Mouse (Mus musculus): ENCODE results near the gene Atg4d. TPM values are rescaled to one million over a fixed set of nuclear protein-coding genes. Genes with fewer than 3 reads are reported as not detected.
"Not testable (repeated sequence)": the region's sequence is repeated elsewhere in the genome, so short reads cannot be mapped to it uniquely, and the experiment has no call there.

The Atg4d gene
- total RNA-seq, 1 experiment from 2014 or later = 5.6 TPM

GRCm38 (mm10) chr9:21264272-21264999 is 657 bp upstream of the Atg4d start:
- ATAC-seq (replicated peaks in 1 of 2; ENCODE audit: insufficient read depth in 1 of 2, low FRiP score in 2 of 2, low TSS enrichment in 1 of 2, low read depth in 1 of 2, poor library complexity in 2 of 2, severe bottlenecking in 2 of 2) = no peak; a peak in 2 of 4 replicates

- no peak for ATAC-seq (replicated peaks in 1 of 2; ENCODE audit: insufficient read depth in 1 of 2, low FRiP score in 2 of 2, low TSS enrichment in 1 of 2, low read depth in 1 of 2, poor library complexity in 2 of 2, severe bottlenecking in 2 of 2)
Measured at GRCm38 (mm10) chr9:21265611-21266010, 518 bp downstream of the Atg4d start.

GRCm38 (mm10) chr9:21266889-21267288 is 1.8 kb downstream of the Atg4d start:
- ATAC-seq (replicated peaks in 1 of 2; ENCODE audit: insufficient read depth in 1 of 2, low FRiP score in 2 of 2, low TSS enrichment in 1 of 2, low read depth in 1 of 2, poor library complexity in 2 of 2, severe bottlenecking in 2 of 2) = no peak

GRCm38 (mm10) chr9:21268305-21268704 is 3.2 kb downstream of the Atg4d start:
- ATAC-seq (replicated peaks in 1 of 2; ENCODE audit: insufficient read depth in 1 of 2, low FRiP score in 2 of 2, low TSS enrichment in 1 of 2, low read depth in 1 of 2, poor library complexity in 2 of 2, severe bottlenecking in 2 of 2) = no peak

- not testable (repeated sequence) for ATAC-seq (replicated peaks in 1 of 2; ENCODE audit: insufficient read depth in 1 of 2, low FRiP score in 2 of 2, low TSS enrichment in 1 of 2, low read depth in 1 of 2, poor library complexity in 2 of 2, severe bottlenecking in 2 of 2)
Measured at GRCm38 (mm10) chr9:21269590-21269989, 4.5 kb downstream of the Atg4d start.

- no peak for ATAC-seq (replicated peaks in 1 of 2; ENCODE audit: insufficient read depth in 1 of 2, low FRiP score in 2 of 2, low TSS enrichment in 1 of 2, low read depth in 1 of 2, poor library complexity in 2 of 2, severe bottlenecking in 2 of 2)
Measured at GRCm38 (mm10) chr9:21272391-21272790, 7.3 kb downstream of the Atg4d start.

GRCm38 (mm10) chr9:21273094-21273493 is 8.0 kb downstream of the Atg4d start:
- ATAC-seq (replicated peaks in 1 of 2; ENCODE audit: insufficient read depth in 1 of 2, low FRiP score in 2 of 2, low TSS enrichment in 1 of 2, low read depth in 1 of 2, poor library complexity in 2 of 2, severe bottlenecking in 2 of 2) = no peak

GRCm38 (mm10) chr9:21273520-21274228 is 8.6 kb downstream of the Atg4d start:
- no peak for ATAC-seq (replicated peaks in 1 of 2; ENCODE audit: insufficient read depth in 1 of 2, low FRiP score in 2 of 2, low TSS enrichment in 1 of 2, low read depth in 1 of 2, poor library complexity in 2 of 2, severe bottlenecking in 2 of 2)

- no peak for ATAC-seq (replicated peaks in 1 of 2; ENCODE audit: insufficient read depth in 1 of 2, low FRiP score in 2 of 2, low TSS enrichment in 1 of 2, low read depth in 1 of 2, poor library complexity in 2 of 2, severe bottlenecking in 2 of 2)
Measured at GRCm38 (mm10) chr9:21274336-21274735, 9.2 kb downstream of the Atg4d start.

GRCm38 (mm10) chr9:21275013-21275710 is 10.1 kb downstream of the Atg4d start:
- no peak for ATAC-seq (replicated peaks in 1 of 2; ENCODE audit: insufficient read depth in 1 of 2, low FRiP score in 2 of 2, low TSS enrichment in 1 of 2, low read depth in 1 of 2, poor library complexity in 2 of 2, severe bottlenecking in 2 of 2)

- ATAC-seq (replicated peaks in 1 of 2; ENCODE audit: insufficient read depth in 1 of 2, low FRiP score in 2 of 2, low TSS enrichment in 1 of 2, low read depth in 1 of 2, poor library complexity in 2 of 2, severe bottlenecking in 2 of 2) = no peak
Measured at GRCm38 (mm10) chr9:21275727-21276126, 10.6 kb downstream of the Atg4d start.

GRCm38 (mm10) chr9:21276307-21276706 is 11.2 kb downstream of the Atg4d start:
- ATAC-seq (replicated peaks in 1 of 2; ENCODE audit: insufficient read depth in 1 of 2, low FRiP score in 2 of 2, low TSS enrichment in 1 of 2, low read depth in 1 of 2, poor library complexity in 2 of 2, severe bottlenecking in 2 of 2) = no peak

GRCm38 (mm10) chr9:21277776-21278175 is 12.7 kb downstream of the Atg4d start:
- ATAC-seq (replicated peaks in 1 of 2; ENCODE audit: insufficient read depth in 1 of 2, low FRiP score in 2 of 2, low TSS enrichment in 1 of 2, low read depth in 1 of 2, poor library complexity in 2 of 2, severe bottlenecking in 2 of 2) = no peak

- ATAC-seq (replicated peaks in 1 of 2; ENCODE audit: insufficient read depth in 1 of 2, low FRiP score in 2 of 2, low TSS enrichment in 1 of 2, low read depth in 1 of 2, poor library complexity in 2 of 2, severe bottlenecking in 2 of 2) = no peak
Measured at GRCm38 (mm10) chr9:21283591-21283990, 18.5 kb downstream of the Atg4d start.

GRCm38 (mm10) chr9:21283994-21284393 is 18.9 kb downstream of the Atg4d start:
- ATAC-seq (replicated peaks in 1 of 2; ENCODE audit: insufficient read depth in 1 of 2, low FRiP score in 2 of 2, low TSS enrichment in 1 of 2, low read depth in 1 of 2, poor library complexity in 2 of 2, severe bottlenecking in 2 of 2) = no peak

- ATAC-seq (replicated peaks in 1 of 2; ENCODE audit: insufficient read depth in 1 of 2, low FRiP score in 2 of 2, low TSS enrichment in 1 of 2, low read depth in 1 of 2, poor library complexity in 2 of 2, severe bottlenecking in 2 of 2) = no peak
Measured at GRCm38 (mm10) chr9:21286753-21287152, 21.7 kb downstream of the Atg4d start.

- ATAC-seq (replicated peaks in 1 of 2; ENCODE audit: insufficient read depth in 1 of 2, low FRiP score in 2 of 2, low TSS enrichment in 1 of 2, low read depth in 1 of 2, poor library complexity in 2 of 2, severe bottlenecking in 2 of 2) = peak; percentile 73 to 77
Measured at GRCm38 (mm10) chr9:21287571-21288402, 22.7 kb downstream of the Atg4d start, which contains the start of gene Kri1. Kri1 (minus strand) TSS chr9:21287969.

Data from hematopoietic stem cell, adult 5-6 weeks (primary cell).